Mouse (Mus musculus) embryonic fibroblast, embryonic 13.5 days (primary cell): ENCODE measurements around the gene Gon4l.
"Not testable (repeated sequence)": the region's sequence is repeated elsewhere in the genome, so short reads cannot be mapped to it uniquely, and the experiment has no call there.

Source experiments
- CTCF ChIP-seq: IDR thresholded peaks from 2 replicates; pipeline ENCODE4 v1.5.1; 2011; ENCODE audit warnings: mild to moderate bottlenecking, control low read depth, low read length, moderate library complexity, borderline replicate concordance; ENCODE audit not compliant: insufficient read depth
- POLR2A ChIP-seq: IDR thresholded peaks from 2 replicates; pipeline ENCODE4 v1.6.1; 2011; ENCODE audit warnings: low read depth, mild to moderate bottlenecking, control low read depth, low read length, moderate library complexity

DNA sequence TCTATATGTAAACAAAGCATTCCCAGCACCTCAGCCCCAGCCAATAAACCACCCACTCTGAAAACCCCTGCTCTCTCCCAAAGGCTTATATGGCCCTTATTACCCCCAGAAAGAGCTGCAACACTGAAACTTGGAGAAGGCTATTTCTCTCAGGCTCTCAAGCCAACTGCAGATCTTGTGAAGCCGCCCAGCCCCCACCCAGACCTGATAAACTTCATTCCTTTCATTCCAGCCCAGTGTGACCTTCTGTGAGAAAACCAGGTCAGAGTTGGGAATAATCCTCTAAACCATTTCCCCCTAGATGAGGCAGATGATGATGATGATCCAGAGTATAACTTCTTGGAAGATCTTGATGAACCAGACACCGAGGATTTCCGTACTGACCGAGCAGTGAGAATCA, 33.4 kb downstream of the Gon4l start:
- TF ChIP-seq POLR2A, CTCF: not testable (repeated sequence)
